Mouse (Mus musculus) T-helper 1 cell (primary cell): ENCODE measurements at regions not wholly inside any gene's neighbourhood (a gene's known extent, or its start where the extent isn't known, plus 50 kb on each side); places are given as distances from the start of the nearest gene placed in this dataset.

ENCODE experiments used
- in situ Hi-C: fragments of 300-600 bp; cut with MboI, MseI; formaldehyde crosslinking; loops from one replicate; pipeline ENCODE4 v1.15.1; 2025; ENCODE audit warnings: high pct_unique_total_duplicates

DNA sequence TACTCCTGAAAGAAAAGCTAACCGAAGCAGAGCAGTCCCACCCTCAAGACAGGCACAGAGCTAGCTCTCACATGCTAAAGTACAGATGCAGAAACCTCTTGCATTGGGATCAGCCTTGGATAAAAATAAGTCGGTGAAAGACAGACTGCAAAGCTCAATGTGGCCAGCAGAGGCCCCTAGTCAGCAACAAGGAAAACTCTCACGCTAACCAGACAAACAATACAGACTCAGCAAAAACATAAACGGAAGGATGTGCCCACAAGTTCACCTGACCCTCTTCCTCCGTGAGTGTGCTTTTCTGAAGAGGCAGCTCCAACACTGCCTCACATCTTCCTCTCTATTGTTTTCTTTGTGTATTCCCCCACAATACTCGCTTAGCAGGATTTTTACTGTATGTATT is 77.8 kb downstream of the Rpia start:
- in situ Hi-C loops = loop anchor here (25.0 kb wide), 1 partner anchor 1777 kb away; no protein-coding TSS in a partner anchor

DNA sequence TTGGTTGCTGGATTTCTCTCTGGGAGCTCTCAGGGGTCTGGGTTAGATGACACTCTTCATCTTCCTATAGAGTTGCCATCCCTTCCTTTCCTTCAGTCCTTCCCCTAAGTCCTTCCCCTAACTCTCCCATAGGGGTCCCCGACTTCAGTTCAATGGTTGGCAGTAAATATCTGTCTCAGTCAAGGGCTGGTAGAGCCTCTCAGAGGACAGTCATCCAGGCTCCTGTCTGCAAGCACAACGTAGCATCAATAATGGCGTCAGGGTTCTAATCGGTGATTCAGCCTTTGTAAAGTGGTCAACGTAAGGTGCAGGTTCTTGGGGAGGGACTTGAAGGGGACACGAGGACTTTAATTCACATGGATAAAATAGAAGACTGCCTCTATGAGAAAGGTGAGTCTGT is 78.4 kb downstream of the Rpia start:
- in situ Hi-C loops = loop anchor here (25.0 kb wide), 1 partner anchor 1776 kb away; no protein-coding TSS in a partner anchor

DNA sequence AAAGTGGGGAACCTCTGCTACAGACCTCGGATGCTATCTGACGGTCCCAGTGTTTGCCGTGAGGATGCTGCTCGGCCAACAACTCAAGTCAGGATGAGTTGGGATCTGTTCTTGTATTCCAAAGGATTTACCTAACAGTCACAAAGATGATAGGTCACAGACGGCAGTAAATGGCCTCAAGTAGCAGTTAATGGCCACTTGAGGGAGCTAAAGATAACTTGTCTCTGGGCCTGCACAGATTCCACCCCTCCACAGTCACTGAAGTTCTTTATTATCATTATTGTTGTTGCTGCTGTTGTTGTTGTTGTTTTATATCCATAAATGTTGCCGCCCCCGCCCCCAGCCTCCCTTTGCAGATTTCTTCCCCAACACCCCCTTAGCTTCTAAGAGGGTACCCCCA is 78.9 kb downstream of the Rpia start:
- in situ Hi-C loops = loop anchor here (25.0 kb wide), 1 partner anchor 1776 kb away; no protein-coding TSS in a partner anchor

DNA sequence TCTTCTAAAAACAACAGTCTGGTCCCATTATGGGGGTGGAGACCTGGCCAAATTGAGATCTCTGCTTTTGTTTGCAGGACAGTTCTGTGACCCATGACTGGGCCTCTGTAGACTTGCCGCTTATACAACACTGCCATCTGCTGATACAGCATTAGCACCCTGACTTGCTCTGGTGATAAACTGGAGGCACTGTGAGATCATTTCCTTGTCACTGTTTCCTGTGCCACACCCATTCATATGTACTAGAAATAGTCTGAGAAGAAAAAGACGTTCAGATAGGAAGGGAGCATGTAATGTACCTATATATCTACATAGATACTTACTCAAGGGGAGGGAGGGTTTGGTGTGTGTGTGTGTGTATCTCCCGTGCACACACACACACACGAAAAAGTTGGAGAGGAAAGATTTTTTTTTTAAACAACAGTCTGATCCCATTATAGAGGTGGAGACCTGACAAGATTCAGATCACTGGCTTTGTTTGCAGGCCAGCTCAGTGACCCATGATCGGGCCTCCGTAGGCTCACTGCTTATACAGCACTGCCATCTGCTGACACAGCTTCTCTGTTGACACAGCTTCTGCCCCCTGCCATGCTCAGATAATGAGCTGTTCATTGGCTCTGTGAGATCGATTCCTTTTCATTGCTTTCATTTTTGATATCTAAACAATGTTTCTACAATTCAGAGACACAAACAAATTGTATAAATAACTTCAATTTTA is 82.5 kb downstream of the Rpia start:
- in situ Hi-C loops = loop anchor here (25.0 kb wide), 1 partner anchor 1772 kb away; no protein-coding TSS in a partner anchor

DNA sequence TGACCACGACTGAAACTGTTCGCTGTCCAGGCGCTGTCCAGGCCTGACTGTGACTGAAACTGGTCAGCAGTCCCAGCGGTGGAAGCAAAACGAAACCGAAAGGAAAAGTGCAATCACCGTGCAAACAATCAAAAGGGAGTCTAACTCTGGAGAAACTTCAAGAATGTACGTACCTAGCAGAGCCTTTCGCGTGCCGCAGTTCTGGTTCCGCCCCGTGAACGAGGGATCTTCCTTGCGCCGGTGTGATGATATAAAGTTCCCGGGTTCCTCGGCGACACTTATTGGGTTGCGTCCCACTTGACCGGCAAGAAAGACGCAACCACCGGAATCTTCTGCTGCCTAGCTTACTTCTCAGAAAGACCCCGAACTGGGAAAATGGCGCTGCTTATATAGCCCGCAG is 96.4 kb downstream of the Rpia start:
- in situ Hi-C loops = no loop called here
